Mouse (Mus musculus): ENCODE results near the gene Dnmt3a.
A peak's percentile ranks its signal among the peaks of the same experiment; 100 is the strongest.

Dnmt3a gene

DNA sequence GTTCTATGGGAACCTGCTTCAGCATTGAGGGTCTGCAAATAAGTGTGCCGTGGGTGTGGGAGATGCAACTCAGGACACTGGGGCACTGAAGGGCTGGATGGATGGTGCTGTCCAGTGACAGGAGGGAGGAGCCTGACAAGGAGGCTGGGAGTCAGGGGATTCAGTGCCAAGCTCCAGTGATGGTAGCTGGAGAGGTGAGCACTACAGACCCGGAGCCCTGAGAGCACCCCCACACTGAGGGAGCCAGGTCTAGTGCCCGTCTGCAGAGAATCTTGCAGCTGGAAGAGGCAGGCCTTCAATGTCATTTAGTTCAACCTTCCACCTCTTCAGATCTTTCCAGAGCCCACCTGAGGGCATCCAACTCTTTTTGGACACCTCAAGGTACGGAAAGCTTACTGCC is at the start of gene Dnmt3a:
Gene Dnmt3a (plus strand): TSS at position 156 of the 400 bp plus-strand sequence.
- no peak for DNase-seq (ENCODE audit: low spot score)

DNA sequence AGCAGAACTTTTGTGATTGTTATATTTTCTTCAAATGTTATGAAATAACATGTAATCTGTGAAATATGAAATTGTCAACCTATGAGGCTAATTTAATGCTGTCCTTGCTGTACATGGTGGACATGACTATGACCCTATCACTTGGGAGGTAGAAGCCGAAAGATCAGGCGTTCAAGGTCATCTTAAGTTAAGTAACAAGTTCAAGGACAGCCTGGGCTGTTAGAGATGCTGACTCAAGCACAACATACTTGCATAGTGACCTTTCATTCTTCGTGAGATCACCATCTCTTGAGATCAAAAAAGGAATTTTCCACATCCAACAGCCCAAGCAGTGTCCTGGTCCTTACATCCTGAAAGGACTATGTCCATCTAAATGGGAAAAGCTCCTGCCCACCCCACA is 49.6 kb upstream of the Dnmt3a start:
- DNase-seq (ENCODE audit: low spot score) = no peak

DNA sequence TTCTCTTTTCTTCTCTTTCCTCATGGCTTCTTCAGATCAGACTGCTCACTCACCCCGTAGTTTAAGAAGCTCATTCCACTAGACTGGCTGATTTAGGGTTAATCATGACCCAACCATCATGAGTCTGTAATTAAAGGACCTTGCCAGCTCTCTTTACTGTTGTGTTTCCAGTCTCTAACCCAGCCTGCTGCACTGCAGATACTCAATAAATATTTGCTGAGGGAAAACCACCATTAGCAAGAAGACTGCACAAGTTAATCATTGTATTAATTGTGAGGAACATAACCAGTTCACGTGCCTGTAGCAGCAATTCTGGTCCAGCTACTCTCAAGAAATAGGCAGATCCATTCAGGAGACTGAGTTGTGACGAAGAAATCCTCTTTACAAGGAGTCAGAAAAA is 47.7 kb upstream of the Dnmt3a start:
- no peak for DNase-seq (ENCODE audit: low spot score)

DNA sequence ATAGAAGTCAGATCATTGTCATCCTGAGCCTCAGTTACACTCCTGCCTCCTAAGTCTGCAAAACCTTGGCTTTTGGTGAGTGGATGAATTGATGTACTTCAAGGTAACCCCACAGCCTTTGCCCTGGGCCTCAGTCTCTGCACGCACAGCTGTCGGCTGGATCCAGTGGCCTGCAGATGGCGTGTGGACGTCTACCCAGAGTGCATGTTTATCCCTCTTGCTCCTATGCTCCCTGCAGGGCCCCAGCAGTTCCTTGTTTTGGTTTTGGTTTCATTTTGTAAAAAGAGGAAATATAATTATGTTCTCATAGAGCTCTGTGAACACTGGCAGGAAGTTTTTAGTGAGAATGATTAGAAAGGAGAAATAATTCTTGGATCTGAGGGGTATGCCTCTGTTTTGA is 46.4 kb upstream of the Dnmt3a start:
- DNase-seq (ENCODE audit: low spot score) = no peak

GRCm38 (mm10) chr12:3760876-3761590 is 44.8 kb upstream of the Dnmt3a start:
- no peak for DNase-seq (ENCODE audit: low spot score)

GRCm38 (mm10) chr12:3761591-3762295 is 44.1 kb upstream of the Dnmt3a start:
- no peak for DNase-seq (ENCODE audit: low spot score)

- DNase-seq (ENCODE audit: low spot score) = no peak
Measured at GRCm38 (mm10) chr12:3764191-3764804, 41.5 kb upstream of the Dnmt3a start.

DNA sequence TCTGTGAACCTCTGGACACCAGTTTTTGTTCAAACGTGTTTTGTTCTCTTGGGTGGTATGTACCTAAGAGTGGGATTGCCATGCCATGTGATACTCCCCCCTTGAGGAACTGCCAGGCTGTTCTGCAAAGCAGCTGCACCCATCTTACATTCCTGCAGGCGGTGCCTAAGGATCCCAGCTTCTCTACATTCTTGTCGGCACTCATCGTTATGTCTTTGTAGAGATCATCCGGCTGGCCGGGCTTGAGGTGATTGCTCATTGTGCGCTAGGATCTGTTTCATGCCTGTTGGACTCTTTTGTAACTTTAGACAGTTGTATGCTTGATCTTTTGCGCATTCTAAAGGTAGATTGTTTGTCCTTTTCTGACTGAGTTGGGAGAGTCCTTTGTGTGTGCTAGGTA is 38.4 kb upstream of the Dnmt3a start:
- DNase-seq (ENCODE audit: low spot score) = no peak

DNA sequence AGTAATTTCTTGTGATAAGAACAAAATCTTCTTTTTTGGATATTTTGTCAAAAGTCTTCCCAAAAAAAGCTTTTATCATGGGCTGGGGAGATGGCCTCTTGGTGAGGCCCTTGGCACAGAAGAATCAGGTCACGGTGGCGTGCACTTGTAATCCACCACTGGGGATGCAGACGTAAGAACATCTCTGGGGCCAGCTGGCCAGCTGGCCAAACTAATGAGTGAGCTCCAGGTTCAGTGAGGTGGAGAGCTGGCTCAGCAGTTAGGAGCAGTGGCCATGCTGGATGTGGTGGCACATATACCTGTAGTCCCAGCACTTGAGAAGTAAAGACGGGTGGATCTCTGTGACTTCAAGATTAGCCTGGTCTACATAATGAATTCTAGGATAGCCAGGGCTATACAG is 37.4 kb upstream of the Dnmt3a start:
- DNase-seq (ENCODE audit: low spot score) = no peak

DNA sequence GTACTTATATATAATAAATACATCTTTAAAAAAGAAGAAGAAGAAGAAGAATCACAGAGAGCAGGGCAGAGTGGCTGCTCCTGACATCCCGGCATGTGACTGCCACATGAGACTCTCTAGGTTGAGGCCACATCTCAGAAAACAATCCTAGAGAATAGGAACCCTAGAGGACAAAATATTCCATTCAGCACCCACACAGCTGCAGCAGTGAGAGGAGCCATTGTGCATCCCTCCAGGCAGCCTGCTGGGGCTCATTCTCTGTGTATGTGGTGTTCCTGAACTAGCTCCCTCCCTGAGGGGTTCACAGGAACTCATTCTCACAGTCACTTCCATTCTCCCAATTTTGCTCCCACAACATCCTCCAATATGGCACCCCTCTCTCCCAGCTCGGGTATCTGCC is 35.3 kb upstream of the Dnmt3a start:
- DNase-seq (ENCODE audit: low spot score) = no peak

DNA sequence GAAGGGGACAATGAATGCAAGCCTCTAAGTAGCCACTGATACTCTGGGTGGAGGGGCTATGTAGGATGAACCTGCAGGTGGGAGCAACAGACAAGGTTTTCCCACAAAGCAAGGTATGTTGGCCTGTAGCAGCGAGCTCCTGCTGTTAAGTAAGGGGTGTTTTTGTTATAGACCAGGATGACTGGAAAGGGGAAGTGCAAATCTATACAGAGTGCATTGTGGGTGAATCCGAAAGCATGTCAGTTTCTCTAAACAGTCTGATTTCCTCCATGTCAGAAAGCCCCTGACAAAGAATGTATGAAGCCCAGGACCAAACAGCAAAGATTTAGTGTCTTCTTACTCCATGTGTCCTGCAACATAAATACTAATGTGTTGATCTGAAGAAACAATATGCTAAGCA is 34.7 kb upstream of the Dnmt3a start:
- DNase-seq (ENCODE audit: low spot score) = no peak

GRCm38 (mm10) chr12:3773643-3774042 is 32.2 kb upstream of the Dnmt3a start:
- DNase-seq (ENCODE audit: low spot score) = no peak

DNA sequence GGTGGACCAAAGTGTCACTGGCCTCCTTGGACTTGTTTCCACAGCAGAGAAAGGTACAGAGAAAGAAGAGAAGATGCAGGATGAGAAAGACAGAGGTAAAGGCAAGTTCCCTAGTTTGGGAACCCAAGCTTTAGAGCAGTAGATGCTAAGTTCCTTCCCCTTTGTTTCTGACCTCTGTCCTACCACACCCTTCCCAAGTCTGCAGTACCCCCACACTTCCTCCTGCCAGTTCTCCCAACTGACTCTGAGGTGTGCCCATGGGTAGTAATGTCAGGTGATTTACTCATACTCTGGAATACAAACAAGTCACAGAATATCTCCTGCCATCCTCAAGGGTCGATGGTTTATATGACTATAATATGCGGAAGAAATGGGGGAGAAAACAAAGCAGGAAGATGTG is 29.8 kb upstream of the Dnmt3a start:
- no peak for DNase-seq (ENCODE audit: low spot score)

GRCm38 (mm10) chr12:3777682-3778081 is 28.1 kb upstream of the Dnmt3a start:
- no peak for DNase-seq (ENCODE audit: low spot score)

DNA sequence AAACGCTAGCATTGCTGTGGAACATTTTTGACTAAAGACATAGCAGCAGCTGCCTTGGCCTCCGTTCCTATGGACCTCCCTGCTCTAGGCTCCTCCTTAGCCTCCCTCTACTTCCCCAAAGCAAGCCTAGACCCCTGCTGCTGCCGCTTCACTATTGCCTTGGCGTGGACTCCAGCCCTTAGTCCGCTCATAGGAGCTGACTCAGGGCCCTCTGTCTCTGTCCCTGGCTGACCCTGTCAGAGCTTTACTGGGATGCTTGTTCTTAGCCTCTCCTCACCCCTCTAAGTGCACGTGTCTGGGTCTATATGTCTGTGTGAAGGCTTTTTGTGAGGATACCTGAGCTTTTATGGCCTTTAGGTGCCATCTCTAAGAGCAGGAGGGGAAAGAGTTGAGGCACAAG is 27.5 kb upstream of the Dnmt3a start:
- DNase-seq (ENCODE audit: low spot score) = no peak

DNA sequence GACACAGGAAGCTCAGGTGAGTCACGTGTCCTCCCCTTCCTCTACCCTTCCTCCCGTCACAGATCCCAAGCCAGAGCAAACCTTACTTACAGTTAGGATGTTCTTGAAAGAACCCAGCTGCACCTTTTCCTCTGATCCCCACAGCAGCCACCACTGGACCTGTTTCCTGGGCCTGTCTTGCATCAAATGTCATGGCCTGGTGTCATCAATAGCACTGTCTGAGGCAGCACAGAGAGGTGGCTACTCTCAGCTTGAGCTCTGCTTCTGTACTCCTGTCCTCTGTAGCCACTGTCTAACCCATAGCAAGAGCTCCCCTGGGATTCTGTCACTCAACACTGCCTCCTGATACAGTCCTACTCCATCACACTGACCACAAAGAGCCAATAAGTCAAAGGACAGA is 26.2 kb upstream of the Dnmt3a start:
- DNase-seq (ENCODE audit: low spot score) = no peak

- no peak for DNase-seq (ENCODE audit: low spot score)
Measured at GRCm38 (mm10) chr12:3780405-3780891, 25.4 kb upstream of the Dnmt3a start.

- DNase-seq (ENCODE audit: low spot score) = no peak
Measured at GRCm38 (mm10) chr12:3780931-3781471, 24.8 kb upstream of the Dnmt3a start.

- DNase-seq (ENCODE audit: low spot score) = peak; percentile 92
Measured at GRCm38 (mm10) chr12:3781482-3781881, 24.3 kb upstream of the Dnmt3a start.

GRCm38 (mm10) chr12:3783196-3783825 is 22.5 kb upstream of the Dnmt3a start:
- DNase-seq (ENCODE audit: low spot score) = no peak

GRCm38 (mm10) chr12:3784258-3784657 is 21.5 kb upstream of the Dnmt3a start:
- no peak for DNase-seq (ENCODE audit: low spot score)

DNA sequence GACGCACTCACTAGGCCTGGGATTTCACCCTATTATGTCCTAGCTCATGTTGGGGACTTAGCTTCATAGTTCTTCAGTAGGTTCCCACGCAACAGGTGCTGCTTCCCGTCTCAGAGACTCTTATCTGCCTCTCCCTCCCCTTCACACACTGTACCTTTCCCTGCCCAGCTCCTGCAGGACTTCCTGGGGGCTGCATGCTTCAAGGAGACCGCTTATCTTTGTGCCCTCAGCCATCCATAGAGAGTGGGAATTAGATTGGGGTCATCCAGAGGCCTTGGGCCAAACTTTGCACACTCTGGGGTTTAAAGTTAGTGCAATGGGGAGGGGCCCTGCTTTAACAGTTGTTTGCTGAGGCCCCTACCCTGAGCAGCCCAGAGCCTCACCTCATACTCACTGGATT is 21.1 kb upstream of the Dnmt3a start:
- DNase-seq (ENCODE audit: low spot score) = no peak
